Mouse (Mus musculus) neural tube, embryonic 15.5 days (tissue): ENCODE data around the gene Sik2. TPM values are rescaled to one million over a fixed set of nuclear protein-coding genes. Genes with fewer than 3 reads are reported as not detected.

ENCODE experiments used
- ATAC-seq: fragments of 200-750 bp; cut with Nextera tagmentation; 2 replicates; pipeline ENCODE4 v1.8.0; 2017; ENCODE audit warnings: mild to moderate bottlenecking, moderate TSS enrichment, moderate library complexity; ENCODE audit not compliant: low FRiP score
- H3K27ac ChIP-seq: fragments of 300-500 bp; sonication (generic); replicated peaks from 2 replicates; pipeline ENCODE4 v1.5.1; 2015; ENCODE audit warnings: mild to moderate bottlenecking, inconsistent platforms
- H3K27me3 ChIP-seq: fragments of 300-500 bp; sonication (generic); replicated peaks from 2 replicates; pipeline ENCODE4 v1.6.1; 2015; ENCODE audit warnings: inconsistent platforms
- H3K36me3 ChIP-seq: fragments of 300-500 bp; sonication (generic); 2 replicates; pipeline ENCODE4 v1.6.1; 2015; ENCODE audit warnings: inconsistent platforms
- H3K4me1 ChIP-seq: fragments of 300-500 bp; sonication (generic); 2 replicates; pipeline ENCODE4 v1.6.1; 2015; ENCODE audit warnings: inconsistent platforms
- H3K4me2 ChIP-seq: fragments of 300-500 bp; sonication (generic); 2 replicates; pipeline ENCODE4 v1.6.1; 2015; ENCODE audit warnings: inconsistent platforms, mild to moderate bottlenecking, moderate library complexity
- H3K4me3 ChIP-seq: fragments of 300-500 bp; sonication (generic); replicated peaks from 2 replicates; pipeline ENCODE4 v1.5.1; 2015; ENCODE audit warnings: mild to moderate bottlenecking, inconsistent platforms
- H3K9ac ChIP-seq: fragments of 300-500 bp; sonication (generic); replicated peaks from 2 replicates; pipeline ENCODE4 v1.6.1; 2015; ENCODE audit warnings: mild to moderate bottlenecking, inconsistent platforms
- H3K9me3 ChIP-seq: fragments of 300-500 bp; sonication (generic); replicated peaks from 2 replicates; pipeline ENCODE4 v1.6.1; 2016; ENCODE audit warnings: inconsistent platforms
- WGBS: fragments of 180-500 bp; shearing (Covaris S2); methylation state at CpG from one replicate; pipeline ENCODE4 v1.1.7; 2015; ENCODE audit warnings: mixed read lengths; 5-methylcytosine and 5-hydroxymethylcytosine counted together
- polyA plus RNA-seq: library from polyadenylated mRNA; unstranded; fragments of >200 nt; fragmentation: Nextera tagmentation; extraction: Ambion mirVana; gene quantifications from 2 replicates; pipeline ENCODE4 v1.2.1, GENCODE M21; 2015

Gene Sik2
- polyA plus RNA-seq, 1 experiment from 2014 or later = 14.9 TPM

GRCm38 (mm10) chr9:50900026-50900920 is 108.6 kb downstream of the Sik2 start:
- Histone ChIP-seq H3K9ac (no peak overlapping the region), H3K4me3 (no peak overlapping the region), H3K4me2 (no peak overlapping the region), H3K27me3 (no peaks in the 10 kb centered on the region), H3K36me3 (peaks cover 33% of the 10 kb centered on the region), H3K9me3 (no peaks in the 10 kb centered on the region), H3K27ac (no peak overlapping the region), H3K4me1 (peaks cover 12% of the 10 kb centered on the region)
- ATAC-seq = no peak
- 47% methylated on average over 7 of the region's 7 CpGs for WGBS

GRCm38 (mm10) chr9:50893665-50894064 is 115.2 kb downstream of the Sik2 start:
- Histone ChIP-seq H3K4me3 (no peak overlapping the region), H3K36me3 (peaks cover 40% of the 10 kb centered on the region), H3K27me3 (no peaks in the 10 kb centered on the region), H3K9ac (no peak overlapping the region), H3K9me3 (no peaks in the 10 kb centered on the region), H3K4me2 (no peak overlapping the region), H3K27ac (no peak overlapping the region), H3K4me1 (0 out of 2 replicates have a peak, but pooled peaks cover 2% of the 10 kb centered on the region)
- 76% methylated on average over 4 of the region's 4 CpGs for WGBS
- no peak for ATAC-seq

- Histone ChIP-seq H3K4me1 (peaks cover 7% of the 10 kb centered on the region), H3K36me3 (peaks cover 17% of the 10 kb centered on the region), H3K27ac (no peak overlapping the region), H3K4me2 (no peak overlapping the region), H3K9ac (no peak overlapping the region), H3K4me3 (no peak overlapping the region), H3K9me3 (no peaks in the 10 kb centered on the region), H3K27me3 (no peaks in the 10 kb centered on the region)
- 86% methylated on average over 3 of the region's 3 CpGs for WGBS
- ATAC-seq = no peak
Observed at GRCm38 (mm10) chr9:50890494-50891090, 118.3 kb downstream of the Sik2 start.

- Histone ChIP-seq H3K36me3 (peaks cover 11% of the 10 kb centered on the region), H3K9me3 (no peaks in the 10 kb centered on the region), H3K27me3 (no peaks in the 10 kb centered on the region), H3K4me3 (no peak overlapping the region), H3K27ac (no peak overlapping the region), H3K9ac (no peak overlapping the region), H3K4me1 (peaks cover 13% of the 10 kb centered on the region), H3K4me2 (no peak overlapping the region)
- ATAC-seq = no peak
- WGBS = 83% methylated on average over 4 of the region's 4 CpGs
Observed at GRCm38 (mm10) chr9:50889964-50890363, 118.9 kb downstream of the Sik2 start.

GRCm38 (mm10) chr9:50889211-50889610 is 119.7 kb downstream of the Sik2 start:
- 75% methylated on average over 6 of the region's 6 CpGs for WGBS
- H3K4me2 ChIP-seq = no peak overlapping the region

GRCm38 (mm10) chr9:50887351-50887750 is 121.5 kb downstream of the Sik2 start:
- H3K4me2 ChIP-seq = no peak overlapping the region
- no peaks in the 10 kb centered on the region for H3K27me3 ChIP-seq
- H3K36me3 ChIP-seq = peaks cover 9% of the 10 kb centered on the region; the same call in 1 of the 2 replicates
- H3K9ac ChIP-seq = no peak overlapping the region
- H3K9me3 ChIP-seq = no peaks in the 10 kb centered on the region
- ATAC-seq = peak; percentile 55; the same call in 1 of the 2 replicates
- H3K4me1 ChIP-seq = peaks cover 21% of the 10 kb centered on the region
- WGBS = 62% methylated on average over 4 of the region's 4 CpGs
- H3K4me3 ChIP-seq = no peak overlapping the region
- no peak overlapping the region for H3K27ac ChIP-seq

More at GRCm38 (mm10) chr9:50889211-50889610, 119.7 kb downstream of the Sik2 start:
- no peak overlapping the region for H3K27ac ChIP-seq
- H3K4me1 ChIP-seq = peaks cover 19% of the 10 kb centered on the region
- no peak overlapping the region for H3K9ac ChIP-seq
- peaks cover 9% of the 10 kb centered on the region for H3K36me3 ChIP-seq
- no peak overlapping the region for H3K4me3 ChIP-seq
- ATAC-seq = no peak
- H3K27me3 ChIP-seq = no peaks in the 10 kb centered on the region
- H3K9me3 ChIP-seq = no peaks in the 10 kb centered on the region

GRCm38 (mm10) chr9:50886870-50887269 is 122.0 kb downstream of the Sik2 start:
- Histone ChIP-seq H3K36me3 (peaks cover 13% of the 10 kb centered on the region), H3K4me1 (peaks cover 21% of the 10 kb centered on the region), H3K9me3 (no peaks in the 10 kb centered on the region), H3K9ac (no peak overlapping the region), H3K4me3 (no peak overlapping the region), H3K27ac (no peak overlapping the region), H3K27me3 (no peaks in the 10 kb centered on the region), H3K4me2 (no peak overlapping the region)
- no peak for ATAC-seq
- WGBS = 100% methylated on average over 1 of the region's 1 CpGs

- Histone ChIP-seq H3K4me3 (no peak overlapping the region), H3K4me2 (no peak overlapping the region), H3K36me3 (peaks cover 9% of the 10 kb centered on the region), H3K27ac (no peak overlapping the region), H3K9me3 (no peaks in the 10 kb centered on the region), H3K9ac (no peak overlapping the region), H3K4me1 (peaks cover 21% of the 10 kb centered on the region), H3K27me3 (no peaks in the 10 kb centered on the region)
- no peak for ATAC-seq
- 35% methylated on average over 1 of the region's 1 CpGs for WGBS
Observed at GRCm38 (mm10) chr9:50885600-50885987, 123.3 kb downstream of the Sik2 start.

- Histone ChIP-seq H3K4me2 (no peak overlapping the region), H3K9ac (no peak overlapping the region), H3K27me3 (no peaks in the 10 kb centered on the region), H3K36me3 (peaks cover 15% of the 10 kb centered on the region), H3K4me1 (peaks cover 21% of the 10 kb centered on the region), H3K27ac (no peak overlapping the region), H3K9me3 (no peaks in the 10 kb centered on the region), H3K4me3 (no peak overlapping the region)
- no peak for ATAC-seq
- 66% methylated on average over 10 of the region's 10 CpGs for WGBS
Observed at GRCm38 (mm10) chr9:50884741-50885599, 123.9 kb downstream of the Sik2 start.

GRCm38 (mm10) chr9:50884093-50884492 is 124.8 kb downstream of the Sik2 start:
- Histone ChIP-seq H3K4me1 (peaks cover 21% of the 10 kb centered on the region), H3K4me2 (no peak overlapping the region), H3K9ac (no peak overlapping the region), H3K27me3 (no peaks in the 10 kb centered on the region), H3K9me3 (no peaks in the 10 kb centered on the region), H3K4me3 (no peak overlapping the region), H3K27ac (no peak overlapping the region; the same call in 1 of the 2 replicates), H3K36me3 (peaks cover 24% of the 10 kb centered on the region)
- no peak for ATAC-seq
- 67% methylated on average over 8 of the region's 8 CpGs for WGBS

- peaks cover 17% of the 10 kb centered on the region for H3K4me1 ChIP-seq
- H3K36me3 ChIP-seq = peaks cover 34% of the 10 kb centered on the region
- no peaks in the 10 kb centered on the region for H3K9me3 ChIP-seq
- WGBS = 84% methylated on average over 2 of the region's 2 CpGs
- H3K9ac ChIP-seq = no peak overlapping the region
- no peak for ATAC-seq
- no peak overlapping the region for H3K27ac ChIP-seq
- H3K4me2 ChIP-seq = no peak overlapping the region
- H3K4me3 ChIP-seq = no peak overlapping the region
- H3K27me3 ChIP-seq = no peaks in the 10 kb centered on the region
Observed at GRCm38 (mm10) chr9:50882183-50882582, 126.7 kb downstream of the Sik2 start.
